Mouse (Mus musculus) brain, embryonic 18.5 days (tissue): ENCODE data around the gene Gm28551.

Experiments used
- DNase-seq: peaks from one replicate; pipeline ENCODE4 v3.0.0-alpha.2; 2012; ENCODE audit warnings: low read depth, low spot score

Gm28551 gene

GRCm38 (mm10) chr1:53291197-53291596, 61.3 kb downstream of the Gm28551 start:
- no peak for DNase-seq
